Mouse (Mus musculus) subcutaneous adipose tissue, adult 2 months (tissue): ENCODE data around the gene Gm45208. TPM values are rescaled to one million over a fixed set of nuclear protein-coding genes. Genes with fewer than 3 reads are reported as not detected.

Source experiments
- polyA plus RNA-seq: library from polyadenylated mRNA; depleted of rRNA; stranded (reverse); fragments of >200 nt; gene quantifications from 2 replicates; pipeline ENCODE4 v1.2.3, GENCODE M21; 2012; ENCODE audit warnings: low replicate concordance; rRNA removed

The Gm45208 gene
- polyA plus RNA-seq, result 0.97 TPM in 1 of 2 replicates, not detected in the other

GRCm38 (mm10) chrX:7721514-7722281, at the start of gene Gm45208:
Gene Gm45208, plus strand, starts transcription at chrX:7722245.

GRCm38 (mm10) chrX:7680864-7681263, 41.2 kb upstream of the Gm45208 start, which contains the start of gene Magix:
Gene Magix, minus strand, starts transcription at chrX:7681251.

DNA sequence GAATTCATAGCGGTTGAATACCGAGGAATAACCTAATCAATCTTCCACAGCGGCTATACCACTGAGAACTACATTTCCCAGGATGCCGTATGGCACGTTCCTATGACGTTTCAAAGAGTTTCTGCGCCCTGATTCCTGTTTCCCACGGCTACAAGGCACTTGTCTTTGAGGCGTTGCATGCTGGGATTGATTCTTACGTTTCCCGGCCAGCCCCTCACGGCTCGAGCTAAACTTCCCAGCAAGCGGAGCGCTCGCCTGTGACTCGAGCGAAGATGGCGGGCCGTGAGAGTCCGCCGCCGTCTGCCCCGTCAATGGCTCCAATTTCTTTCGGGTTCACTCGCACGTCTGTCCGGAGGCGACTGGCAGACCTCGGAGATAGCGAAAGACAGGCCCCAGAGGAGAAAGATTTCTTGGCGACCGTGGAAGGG, 25.1 kb upstream of the Gm45208 start, which contains the start of gene Gpkow:
Gpkow (plus strand) TSS at position 178 of the 428 bp plus-strand sequence.

DNA sequence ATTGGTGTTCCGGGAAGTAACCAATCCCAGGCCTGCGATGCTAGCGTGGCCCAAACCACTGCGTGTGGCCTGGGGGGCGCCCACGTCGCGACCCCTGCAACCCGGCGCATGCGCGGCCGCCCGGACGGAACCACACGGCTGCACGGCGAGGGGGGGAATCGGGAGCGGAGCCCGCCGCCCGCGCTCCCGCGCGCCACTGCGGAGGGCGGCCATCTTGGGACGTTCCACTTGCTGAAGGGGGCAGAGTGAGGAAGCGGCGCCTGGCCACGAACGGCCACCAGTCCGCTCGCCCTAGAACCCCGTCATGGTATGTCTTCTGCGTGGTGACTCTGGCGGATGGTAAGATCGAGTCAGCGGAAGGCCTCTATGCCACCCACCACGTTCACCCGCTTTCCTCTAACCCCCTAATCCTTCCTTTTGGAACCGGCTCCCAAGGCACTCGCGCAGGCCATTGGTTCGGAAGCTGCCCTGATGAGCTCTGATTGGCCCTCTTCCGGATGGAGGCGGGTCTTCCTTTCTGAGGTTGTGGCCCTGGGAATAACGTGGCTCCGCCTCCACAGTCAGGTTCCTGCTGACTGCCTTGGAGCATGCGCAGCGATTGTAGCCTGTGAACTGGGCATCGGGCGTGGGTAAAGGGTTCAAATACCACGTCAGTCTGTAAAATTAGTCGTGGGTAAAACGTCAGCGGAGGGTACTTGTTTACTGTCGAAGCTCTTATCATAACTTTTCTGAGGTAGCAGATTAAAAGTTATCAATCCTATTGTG, 7.7 kb upstream of the Gm45208 start, which contains the start of gene Wdr45:
Wdr45 (plus strand) TSS at position 199 of the 765 bp plus-strand sequence.

DNA sequence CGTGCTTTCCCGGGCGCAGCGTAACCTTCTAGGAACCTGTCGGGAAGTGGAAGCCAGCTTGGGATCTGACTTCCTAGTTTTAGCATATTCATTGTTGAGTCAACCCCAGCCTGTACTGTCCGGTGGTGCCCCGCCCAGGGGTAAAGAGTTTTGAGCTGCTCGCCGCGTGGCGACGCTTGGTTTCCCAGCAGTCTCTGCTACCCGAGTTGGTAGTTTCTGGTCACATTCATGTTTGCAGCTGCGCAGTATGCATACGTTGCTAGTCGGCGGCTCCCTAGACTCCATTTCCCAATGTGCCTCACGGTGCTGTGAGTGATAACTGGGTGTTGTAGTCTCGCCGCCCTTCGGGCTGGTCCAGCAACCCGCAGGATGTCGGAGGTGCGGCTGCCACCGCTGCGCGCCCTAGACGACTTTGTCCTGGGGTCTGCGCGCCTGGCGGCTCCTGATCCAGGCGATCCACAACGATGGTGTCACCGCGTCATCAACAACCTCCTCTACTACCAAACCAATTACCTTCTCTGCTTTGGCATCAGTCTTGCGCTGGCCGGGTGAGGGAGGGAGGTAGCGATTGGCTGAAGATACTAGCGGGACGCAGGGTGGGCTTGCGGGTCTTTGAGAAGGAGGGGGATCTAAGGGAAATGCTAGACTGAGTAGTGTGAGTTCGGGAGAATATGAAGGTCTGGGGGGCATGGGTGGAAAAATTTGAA, 6.3 kb downstream of the Gm45208 start, which contains the start of gene Praf2:
Praf2 (plus strand) TSS at position 225 of the 707 bp plus-strand sequence.

GRCm38 (mm10) chrX:7750432-7751116, 28.5 kb downstream of the Gm45208 start, which contains the start of gene Ccdc120:
Gene Ccdc120, minus strand, starts transcription at chrX:7750905.

GRCm38 (mm10) chrX:7762137-7762920, 40.3 kb downstream of the Gm45208 start, which contains the start of gene Tfe3:
Gene Tfe3, plus strand, starts transcription at chrX:7762560.

Other genes with a start within 250 kb of the Gm45208 start
- gene Foxp3, start 148.6 kb upstream of the Gm45208 start, polyA plus RNA-seq, result 0.15 and 0.36 TPM in 2 replicates
- 1.6 and 3.6 TPM in 2 replicates for gene Ppp1r3f, start 148.0 kb upstream of the Gm45208 start, polyA plus RNA-seq
- gene Ccdc22, start 116.7 kb upstream of the Gm45208 start, polyA plus RNA-seq, result 20.1 and 23.7 TPM in 2 replicates
- gene Cacna1f, start 115.2 kb upstream of the Gm45208 start, polyA plus RNA-seq, result 0.03 and 0.06 TPM in 2 replicates
- gene Syp, start 83.8 kb upstream of the Gm45208 start, polyA plus RNA-seq, result 6.8 and 38.6 TPM in 2 replicates
- 22.2 and 28.8 TPM in 2 replicates for gene Prickle3, start 65.0 kb upstream of the Gm45208 start, polyA plus RNA-seq
- gene Plp2, start 50.9 kb upstream of the Gm45208 start, polyA plus RNA-seq, result 261 and 296 TPM in 2 replicates
- 6.6 and 7.9 TPM in 2 replicates for gene Magix, start 41.0 kb upstream of the Gm45208 start, polyA plus RNA-seq
- 9.4 and 11.1 TPM in 2 replicates for gene Gpkow, start 25.1 kb upstream of the Gm45208 start, polyA plus RNA-seq
- 77.1 and 105 TPM in 2 replicates for gene Wdr45, start 7.9 kb upstream of the Gm45208 start, polyA plus RNA-seq
- gene Praf2, start 6.2 kb downstream of the Gm45208 start, polyA plus RNA-seq, result 26.1 and 85.6 TPM in 2 replicates
- gene Ccdc120, start 28.7 kb downstream of the Gm45208 start, polyA plus RNA-seq, result 3.5 and 16.5 TPM in 2 replicates
- 27.8 and 38.8 TPM in 2 replicates for gene Tfe3, start 40.3 kb downstream of the Gm45208 start, polyA plus RNA-seq
- gene Gripap1, start 67.5 kb downstream of the Gm45208 start, polyA plus RNA-seq, result 31.1 and 39.0 TPM in 2 replicates
- 2.1 and 4.6 TPM in 2 replicates for gene Kcnd1, start 100.0 kb downstream of the Gm45208 start, polyA plus RNA-seq
- gene Otud5, start 119.1 kb downstream of the Gm45208 start, polyA plus RNA-seq, result 24.5 and 39.8 TPM in 2 replicates
- gene Pim2, start 156.0 kb downstream of the Gm45208 start, polyA plus RNA-seq, result 3.0 and 9.6 TPM in 2 replicates
- 57.9 and 69.0 TPM in 2 replicates for gene Slc35a2, start 161.8 kb downstream of the Gm45208 start, polyA plus RNA-seq
- gene Pqbp1, start 177.0 kb downstream of the Gm45208 start, polyA plus RNA-seq, result 52.5 and 69.5 TPM in 2 replicates
- gene Timm17b, start 177.1 kb downstream of the Gm45208 start, polyA plus RNA-seq, result 31.6 and 39.6 TPM in 2 replicates
- gene Gm10491, start 185.6 kb downstream of the Gm45208 start, polyA plus RNA-seq, result not detected in 2 replicates
- gene Gm10490, start 187.3 kb downstream of the Gm45208 start, polyA plus RNA-seq, result not detected in 2 replicates
- 0.24 TPM in 1 of 2 replicates, not detected in the other for gene Pcsk1n, start 197.6 kb downstream of the Gm45208 start, polyA plus RNA-seq
- gene Eras, start 206.4 kb downstream of the Gm45208 start, polyA plus RNA-seq, result not detected in 2 replicates
- 23.6 and 53.9 TPM in 2 replicates for gene Hdac6, start 225.6 kb downstream of the Gm45208 start, polyA plus RNA-seq